Mouse (Mus musculus) lung, postnatal 0 days (tissue): ENCODE measurements around the gene Smu1. TPM values are rescaled to one million over a fixed set of nuclear protein-coding genes. Genes with fewer than 3 reads are reported as not detected.

Experiments used
- ATAC-seq: fragments of 200-750 bp; cut with Nextera tagmentation; 2 replicates; pipeline ENCODE4 v1.8.0; 2017; ENCODE audit warnings: moderate library complexity
- DNase-seq: peaks from one replicate; pipeline ENCODE4 v3.0.0-alpha.2; 2016; ENCODE audit warnings: low spot score
- H3K27ac ChIP-seq: fragments of 300-500 bp; sonication (generic); 2 replicates; pipeline ENCODE4 v1.5.1; 2014; ENCODE audit warnings: antibody characterized with exemption, mild to moderate bottlenecking, low read length, mixed read lengths
- H3K27me3 ChIP-seq: fragments of 300-500 bp; sonication (generic); replicated peaks from 2 replicates; pipeline ENCODE4 v1.6.1; 2014; ENCODE audit warnings: low read length, mixed read lengths; ENCODE audit not compliant: insufficient read depth
- H3K36me3 ChIP-seq: fragments of 300-500 bp; sonication (generic); 2 replicates; pipeline ENCODE4 v1.6.1; 2014; ENCODE audit warnings: low read length, mixed read lengths; ENCODE audit not compliant: insufficient read depth
- H3K4me1 ChIP-seq: fragments of 300-500 bp; sonication (generic); 2 replicates; pipeline ENCODE4 v1.6.1; 2014; ENCODE audit warnings: antibody characterized with exemption, low read depth, low read length, mixed read lengths; ENCODE audit not compliant: insufficient read depth
- H3K4me2 ChIP-seq: fragments of 300-500 bp; sonication (generic); replicated peaks from 2 replicates; pipeline ENCODE4 v1.6.1; 2014; ENCODE audit warnings: low read depth, mild to moderate bottlenecking, low read length, moderate library complexity, mixed read lengths
- H3K4me3 ChIP-seq: fragments of 300-500 bp; sonication (generic); 2 replicates; pipeline ENCODE4 v1.5.1; 2014; ENCODE audit warnings: low read depth, low read length
- H3K9ac ChIP-seq: fragments of 300-500 bp; sonication (generic); replicated peaks from 2 replicates; pipeline ENCODE4 v1.6.1; 2014; ENCODE audit warnings: low read depth, mild to moderate bottlenecking
- H3K9me3 ChIP-seq: fragments of 300-500 bp; sonication (generic); 2 replicates; pipeline ENCODE4 v1.6.1; 2016; ENCODE audit warnings: low read length, mixed read lengths
- CTCF ChIP-seq: IDR thresholded peaks from 2 replicates; pipeline ENCODE4 v1.5.1; 2016; ENCODE audit warnings: antibody characterized with exemption, mild to moderate bottlenecking
- EP300 ChIP-seq: IDR thresholded peaks from 2 replicates; pipeline ENCODE4 v1.6.1; 2016; ENCODE audit warnings: antibody characterized with exemption, mild to moderate bottlenecking, control low read depth
- WGBS: fragments of 180-500 bp; shearing (Covaris S2); extraction: QIAGEN DNeasy Blood & Tissue Kit; methylation state at CpG from one replicate; pipeline ENCODE4 v1.1.7; 2014; 5-methylcytosine and 5-hydroxymethylcytosine counted together
- polyA plus RNA-seq: library from polyadenylated mRNA; unstranded; fragments of >200 nt; fragmentation: Nextera tagmentation; extraction: Ambion mirVana; gene quantifications from 2 replicates; pipeline ENCODE4 v1.2.1, GENCODE M21; 2015

Smu1 gene
- polyA plus RNA-seq, 1 experiment from 2014 or later, result 89.0 TPM

GRCm38 (mm10) chr4:40759876-40760275 lies 2.2 kb upstream of the Smu1 start:
- no peaks in the 10 kb centered on the region for H3K4me1 ChIP-seq
- H3K27ac ChIP-seq, result no peak overlapping the region
- H3K4me3 ChIP-seq, result no peak overlapping the region
- DNase-seq (no peak), ATAC-seq (no peak)
- H3K9ac ChIP-seq, result no peak overlapping the region
- H3K9me3 ChIP-seq, result no peaks in the 10 kb centered on the region
- no peak overlapping the region for H3K4me2 ChIP-seq
- no peak for TF ChIP-seq CTCF
- TF ChIP-seq EP300, result no peak
- 44% methylated on average over 5 of the region's 5 CpGs for WGBS
- H3K36me3 ChIP-seq, result 0 out of 2 replicates have a peak, but pooled peaks cover under 1% of the 10 kb centered on the region
- H3K27me3 ChIP-seq, result no peaks in the 10 kb centered on the region

GRCm38 (mm10) chr4:40757157-40757779 lies 455 bp downstream of the Smu1 start:
- ATAC-seq (peak; percentile 71), DNase-seq (peak; percentile 47)
- TF ChIP-seq EP300, result no peak
- TF ChIP-seq CTCF, result no peak
- Histone ChIP-seq H3K27ac (peak overlapping the region; percentile 77), H3K4me3 (peak overlapping the region; percentile 86), H3K9ac (peak overlapping the region; percentile 86), H3K27me3 (no peaks in the 10 kb centered on the region), H3K36me3 (peaks cover 17% of the 10 kb centered on the region; the same call in 1 of the 2 replicates), H3K4me1 (no peaks in the 10 kb centered on the region), H3K4me2 (peak overlapping the region; percentile 81), H3K9me3 (no peaks in the 10 kb centered on the region)
- WGBS, result under 1% methylated on average over 31 of the region's 39 CpGs

GRCm38 (mm10) chr4:40735351-40735750 lies 22.4 kb downstream of the Smu1 start:
- WGBS, result 57% methylated on average over 1 of the region's 1 CpGs
- H3K9ac ChIP-seq, result no peak overlapping the region
- no peak for TF ChIP-seq CTCF
- TF ChIP-seq EP300, result no peak
- ATAC-seq, result peak; percentile 12; the same call in 1 of the 2 replicates
- H3K9me3 ChIP-seq, result no peaks in the 10 kb centered on the region
- no peak overlapping the region for H3K27ac ChIP-seq
- DNase-seq, result no peak
- no peak overlapping the region for H3K4me2 ChIP-seq
- no peak overlapping the region for H3K4me3 ChIP-seq
- H3K4me1 ChIP-seq, result no peaks in the 10 kb centered on the region
- peaks cover 42% of the 10 kb centered on the region; the same call in 1 of the 2 replicates for H3K36me3 ChIP-seq
- no peaks in the 10 kb centered on the region for H3K27me3 ChIP-seq

GRCm38 (mm10) chr4:40731262-40731661 lies 26.5 kb downstream of the Smu1 start:
- ATAC-seq, result peak; percentile 59
- peaks cover 7% of the 10 kb centered on the region; the same call in 1 of the 2 replicates for H3K4me1 ChIP-seq
- no peak overlapping the region for H3K27ac ChIP-seq
- no peaks in the 10 kb centered on the region for H3K9me3 ChIP-seq
- H3K27me3 ChIP-seq, result no peaks in the 10 kb centered on the region
- no peak overlapping the region for H3K9ac ChIP-seq
- TF ChIP-seq EP300 (no peak), CTCF (no peak)
- DNase-seq, result peak; percentile 56
- peaks cover 43% of the 10 kb centered on the region; the same call in 1 of the 2 replicates for H3K36me3 ChIP-seq
- H3K4me3 ChIP-seq, result no peak overlapping the region
- H3K4me2 ChIP-seq, result no peak overlapping the region

- peaks cover 28% of the 10 kb centered on the region; the same call in 1 of the 2 replicates for H3K36me3 ChIP-seq
- no peak overlapping the region for H3K9ac ChIP-seq
Measured at GRCm38 (mm10) chr4:40727247-40727646, 30.5 kb downstream of the Smu1 start.

GRCm38 (mm10) chr4:40725554-40725953 lies 32.2 kb downstream of the Smu1 start:
- Histone ChIP-seq H3K27me3 (no peaks in the 10 kb centered on the region), H3K9me3 (no peaks in the 10 kb centered on the region), H3K4me3 (no peak overlapping the region), H3K36me3 (peaks cover 20% of the 10 kb centered on the region; the same call in 1 of the 2 replicates), H3K4me2 (peak overlapping the region; percentile 54; the same call in 1 of the 2 replicates), H3K9ac (no peak overlapping the region), H3K4me1 (peaks cover 22% of the 10 kb centered on the region; the same call in 1 of the 2 replicates), H3K27ac (no peak overlapping the region)
- TF ChIP-seq CTCF (no peak), EP300 (peak; percentile 87)
- ATAC-seq (no peak), DNase-seq (peak; percentile 91)

More at GRCm38 (mm10) chr4:40727247-40727646, 30.5 kb downstream of the Smu1 start:
- Histone ChIP-seq H3K4me2 (no peak overlapping the region), H3K4me1 (peaks cover 13% of the 10 kb centered on the region; the same call in 1 of the 2 replicates), H3K27me3 (no peaks in the 10 kb centered on the region), H3K27ac (no peak overlapping the region), H3K9me3 (no peaks in the 10 kb centered on the region), H3K4me3 (no peak overlapping the region)
- DNase-seq (peak; percentile 15), ATAC-seq (no peak)
- TF ChIP-seq EP300 (no peak), CTCF (peak; percentile 44)
- 50% methylated on average over 1 of the region's 1 CpGs for WGBS
